Mouse (Mus musculus): ENCODE data around the gene Tedc1. TPM values are rescaled to one million over a fixed set of nuclear protein-coding genes. Genes with fewer than 3 reads are reported as not detected.

Tedc1 gene
- polyA plus RNA-seq, 1 experiment = 1.3 TPM

DNA sequence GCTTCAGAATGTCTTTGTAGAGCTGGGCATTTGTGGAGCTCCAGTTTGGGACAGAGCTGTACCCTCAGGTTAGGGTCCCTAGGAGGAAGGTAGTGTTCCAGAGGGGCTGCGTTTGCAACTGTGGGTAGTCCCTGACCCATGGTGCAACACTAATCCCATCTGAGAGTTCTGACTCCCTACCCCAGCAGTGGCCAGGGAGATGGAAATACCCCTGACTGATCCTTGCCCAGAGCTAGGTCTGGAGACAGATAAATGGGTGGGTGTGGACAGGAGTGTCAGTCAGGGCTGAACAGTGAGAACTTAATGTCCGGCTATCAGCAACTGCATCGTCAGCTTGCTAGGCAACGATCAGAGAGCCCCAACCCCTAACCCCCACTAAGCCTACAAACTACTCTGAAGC, 5.6 kb upstream of the Tedc1 start:
- H3K27me3 ChIP-seq (replicated peaks; ENCODE audit: control insufficient read depth, insufficient read depth, low read length) = no peaks in the 10 kb centered on the region
- H3K4me1 ChIP-seq (ENCODE audit: control insufficient read depth, insufficient read depth, low read length) = peaks cover 27% of the 10 kb centered on the region
- WGBS = 84% methylated on average over 4 of the region's 4 CpGs
- no peak for DNase-seq
- no peak overlapping the region for H3K27ac ChIP-seq (ENCODE audit: insufficient read depth, low read depth, low read length)
- H3K36me3 ChIP-seq (ENCODE audit: control insufficient read depth, insufficient read depth, low read length) = no peaks in the 10 kb centered on the region
- TF ChIP-seq CTCF (conservative IDR thresholded peaks at IDR 0.05; ENCODE audit: insufficient read depth, insufficient read length, low read depth, low read length) (no peak), POLR2A (IDR thresholded peaks at IDR 0.05; ENCODE audit: low read depth, low read length) (no peak)
- no peak overlapping the region for H3K4me3 ChIP-seq (ENCODE audit: insufficient read depth, low read depth, low read length)

DNA sequence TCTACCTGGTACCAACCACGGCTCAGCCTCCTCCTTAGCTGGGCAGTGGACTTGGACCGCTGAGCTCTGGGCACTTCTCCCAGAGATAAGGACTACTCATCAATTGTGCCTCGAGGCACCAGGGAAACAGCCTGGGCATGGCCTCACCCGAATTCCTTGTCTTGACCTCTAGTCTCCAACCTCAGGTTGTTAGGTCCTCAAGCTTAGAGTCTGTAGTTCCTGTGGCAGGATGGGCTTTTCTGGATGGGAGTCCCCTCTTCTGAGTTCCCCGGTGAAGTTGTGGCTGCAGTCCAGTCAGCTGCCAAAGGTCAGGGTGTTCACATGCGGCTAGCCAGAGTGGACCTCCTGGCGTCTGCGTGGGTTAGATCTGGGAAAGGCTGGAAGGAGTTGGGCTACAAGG, 5.2 kb upstream of the Tedc1 start:
- no peaks in the 10 kb centered on the region for H3K27me3 ChIP-seq (replicated peaks; ENCODE audit: control insufficient read depth, insufficient read depth, low read length)
- 24% methylated on average over 8 of the region's 8 CpGs for WGBS
- no peak overlapping the region for H3K27ac ChIP-seq (ENCODE audit: insufficient read depth, low read depth, low read length)
- TF ChIP-seq POLR2A (IDR thresholded peaks at IDR 0.05; ENCODE audit: low read depth, low read length) = no peak
- no peak for TF ChIP-seq CTCF (conservative IDR thresholded peaks at IDR 0.05; ENCODE audit: insufficient read depth, insufficient read length, low read depth, low read length)
- H3K36me3 ChIP-seq (ENCODE audit: control insufficient read depth, insufficient read depth, low read length) = no peaks in the 10 kb centered on the region
- peaks cover 24% of the 10 kb centered on the region for H3K4me1 ChIP-seq (ENCODE audit: control insufficient read depth, insufficient read depth, low read length)
- DNase-seq = peak; percentile 43
- no peak overlapping the region for H3K4me3 ChIP-seq (ENCODE audit: insufficient read depth, low read depth, low read length)

DNA sequence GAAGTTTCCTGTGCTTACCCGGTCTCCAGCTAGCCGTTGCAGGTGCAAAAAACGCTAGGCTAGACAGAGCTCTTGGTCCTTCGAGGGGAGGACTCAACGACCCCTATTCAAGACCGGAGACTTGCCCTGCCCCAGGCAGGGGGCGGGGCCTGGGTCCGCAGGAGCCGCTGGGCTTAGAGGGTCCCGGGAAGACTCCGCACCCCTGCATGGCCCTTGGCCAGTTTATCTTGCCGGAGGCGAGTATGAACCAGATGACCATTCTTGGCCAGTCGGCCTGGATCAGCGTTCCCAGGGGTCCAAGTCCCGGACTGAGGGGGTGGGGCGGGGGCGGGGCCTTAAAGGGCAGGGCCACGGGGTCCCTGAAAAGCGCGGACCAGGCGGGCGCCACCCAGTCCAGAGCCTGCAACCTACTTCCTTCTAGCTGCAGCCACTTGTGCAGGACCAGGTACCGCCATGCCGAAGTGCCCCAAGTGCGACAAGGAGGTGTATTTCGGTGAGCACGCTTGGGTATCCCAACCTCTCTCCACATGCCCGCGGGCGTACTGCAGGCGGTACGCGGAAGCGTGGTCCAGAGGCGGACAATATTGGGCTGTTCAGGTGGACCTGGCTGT, 4.5 kb upstream of the Tedc1 start:
- DNase-seq = peak; percentile 55
- Histone ChIP-seq H3K27ac (ENCODE audit: insufficient read depth, low read depth, low read length) (no peak overlapping the region), H3K27me3 (replicated peaks; ENCODE audit: control insufficient read depth, insufficient read depth, low read length) (no peaks in the 10 kb centered on the region), H3K4me3 (ENCODE audit: insufficient read depth, low read depth, low read length) (peak overlapping the region; percentile 53), H3K36me3 (ENCODE audit: control insufficient read depth, insufficient read depth, low read length) (no peaks in the 10 kb centered on the region), H3K4me1 (ENCODE audit: control insufficient read depth, insufficient read depth, low read length) (peaks cover 17% of the 10 kb centered on the region)
- WGBS = 3% methylated on average over 36 of the region's 36 CpGs
- peak; percentile 10 for TF ChIP-seq POLR2A (IDR thresholded peaks at IDR 0.05; ENCODE audit: low read depth, low read length)
- no peak for TF ChIP-seq CTCF (conservative IDR thresholded peaks at IDR 0.05; ENCODE audit: insufficient read depth, insufficient read length, low read depth, low read length)

DNA sequence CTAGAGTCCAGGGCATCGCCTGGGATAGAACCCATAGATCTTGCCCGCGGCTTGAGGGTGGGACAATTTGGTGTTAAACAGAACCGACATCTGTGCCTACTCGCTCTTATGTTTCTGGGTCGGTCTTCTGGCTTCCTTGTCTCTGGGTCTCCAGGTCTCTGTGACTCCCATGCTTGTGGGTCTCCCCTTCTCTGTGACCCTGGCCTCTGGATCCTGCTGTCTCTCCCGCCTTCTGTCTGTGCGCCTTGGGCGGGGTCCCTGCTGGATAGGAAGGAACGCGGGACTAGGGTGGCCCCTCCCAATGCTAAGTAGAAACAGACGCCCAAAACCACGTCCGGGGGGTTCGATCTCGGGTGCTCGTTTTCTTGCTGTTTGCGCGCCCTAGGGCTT, 4.0 kb upstream of the Tedc1 start:
- 33% methylated on average over 19 of the region's 19 CpGs for WGBS

DNA sequence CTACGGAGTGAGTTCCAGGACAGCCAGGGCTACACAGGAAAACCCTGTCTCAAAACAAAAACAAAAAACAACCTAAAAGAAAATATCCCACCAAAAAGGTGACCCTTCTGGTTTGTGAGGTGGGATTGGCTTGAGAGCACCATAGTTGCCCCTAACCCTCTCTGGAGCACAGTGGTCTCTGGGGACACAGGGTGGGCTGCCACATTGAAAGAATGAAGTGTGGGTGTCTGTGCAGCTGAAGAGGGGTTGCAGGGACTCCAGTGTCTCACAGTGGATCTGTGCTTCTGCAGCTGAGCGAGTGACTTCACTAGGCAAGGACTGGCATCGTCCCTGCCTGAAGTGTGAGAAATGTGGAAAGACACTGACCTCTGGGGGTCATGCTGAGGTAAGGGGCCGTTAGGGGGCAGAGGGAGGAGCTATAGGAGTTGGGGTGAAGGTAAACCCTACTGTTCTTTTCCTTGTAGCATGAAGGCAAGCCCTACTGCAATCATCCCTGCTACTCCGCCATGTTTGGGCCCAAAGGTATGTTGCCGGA, 3.2 kb upstream of the Tedc1 start:
- H3K4me3 ChIP-seq (ENCODE audit: insufficient read depth, low read depth, low read length) = no peak overlapping the region
- no peaks in the 10 kb centered on the region for H3K36me3 ChIP-seq (ENCODE audit: control insufficient read depth, insufficient read depth, low read length)
- H3K27ac ChIP-seq (ENCODE audit: insufficient read depth, low read depth, low read length) = no peak overlapping the region
- no peaks in the 10 kb centered on the region for H3K27me3 ChIP-seq (replicated peaks; ENCODE audit: control insufficient read depth, insufficient read depth, low read length)
- no peak for TF ChIP-seq CTCF (conservative IDR thresholded peaks at IDR 0.05; ENCODE audit: insufficient read depth, insufficient read length, low read depth, low read length)
- TF ChIP-seq POLR2A (IDR thresholded peaks at IDR 0.05; ENCODE audit: low read depth, low read length) = no peak
- DNase-seq = no peak
- 86% methylated on average over 6 of the region's 6 CpGs for WGBS
- peaks cover 16% of the 10 kb centered on the region for H3K4me1 ChIP-seq (ENCODE audit: control insufficient read depth, insufficient read depth, low read length)

More for the DNA sequence above, 4.0 kb upstream of the Tedc1 start:
- Histone ChIP-seq H3K4me1 (ENCODE audit: control insufficient read depth, insufficient read depth, low read length) (peaks cover 16% of the 10 kb centered on the region), H3K4me3 (ENCODE audit: insufficient read depth, low read depth, low read length) (peak overlapping the region; percentile 53), H3K27ac (ENCODE audit: insufficient read depth, low read depth, low read length) (no peak overlapping the region), H3K27me3 (replicated peaks; ENCODE audit: control insufficient read depth, insufficient read depth, low read length) (no peaks in the 10 kb centered on the region), H3K36me3 (ENCODE audit: control insufficient read depth, insufficient read depth, low read length) (no peaks in the 10 kb centered on the region)
- TF ChIP-seq POLR2A (IDR thresholded peaks at IDR 0.05; ENCODE audit: low read depth, low read length) = no peak
- no peak for TF ChIP-seq CTCF (conservative IDR thresholded peaks at IDR 0.05; ENCODE audit: insufficient read depth, insufficient read length, low read depth, low read length)
- no peak for DNase-seq

- Histone ChIP-seq H3K4me1 (ENCODE audit: control insufficient read depth, insufficient read depth, low read length) (peaks cover 16% of the 10 kb centered on the region; the same call in 1 of the 2 replicates), H3K27me3 (replicated peaks; ENCODE audit: control insufficient read depth, insufficient read depth, low read length) (no peaks in the 10 kb centered on the region), H3K4me3 (ENCODE audit: insufficient read depth, low read depth, low read length) (no peak overlapping the region), H3K27ac (ENCODE audit: insufficient read depth, low read depth, low read length) (no peak overlapping the region), H3K36me3 (ENCODE audit: control insufficient read depth, insufficient read depth, low read length) (no peaks in the 10 kb centered on the region)
- no peak for TF ChIP-seq CTCF (conservative IDR thresholded peaks at IDR 0.05; ENCODE audit: insufficient read depth, insufficient read length, low read depth, low read length)
- no peak for TF ChIP-seq POLR2A (IDR thresholded peaks at IDR 0.05; ENCODE audit: low read depth, low read length)
- 86% methylated on average over 7 of the region's 7 CpGs for WGBS
- DNase-seq = no peak
These were observed 2.2 kb upstream of the Tedc1 start for GRCm38 (mm10) chr12:113153971-113154370.

- TF ChIP-seq POLR2A (IDR thresholded peaks at IDR 0.05; ENCODE audit: low read depth, low read length) = no peak
- no peak for TF ChIP-seq CTCF (conservative IDR thresholded peaks at IDR 0.05; ENCODE audit: insufficient read depth, insufficient read length, low read depth, low read length)
- Histone ChIP-seq H3K27ac (ENCODE audit: insufficient read depth, low read depth, low read length) (peak overlapping the region; percentile 63), H3K36me3 (ENCODE audit: control insufficient read depth, insufficient read depth, low read length) (no peaks in the 10 kb centered on the region), H3K4me3 (ENCODE audit: insufficient read depth, low read depth, low read length) (peak overlapping the region; percentile 48; the same call in 1 of the 2 replicates), H3K27me3 (replicated peaks; ENCODE audit: control insufficient read depth, insufficient read depth, low read length) (no peaks in the 10 kb centered on the region), H3K4me1 (ENCODE audit: control insufficient read depth, insufficient read depth, low read length) (peaks cover 16% of the 10 kb centered on the region; the same call in 1 of the 2 replicates)
- DNase-seq = no peak
- WGBS = 66% methylated on average over 6 of the region's 6 CpGs
These were observed 1.5 kb upstream of the Tedc1 start for GRCm38 (mm10) chr12:113154747-113155075.
